Mouse (Mus musculus): ENCODE data around the gene Tectb.

GRCm38 (mm10) chr19:55167741-55168140 is 12.8 kb upstream of the Tectb start:
- TF ChIP-seq POLR2A (IDR thresholded peaks at IDR 0.05; ENCODE audit: extremely low read depth, insufficient read depth, low read length) (no peak), CTCF (IDR thresholded peaks at IDR 0.05; ENCODE audit: low read depth, low read length) (no peak)

All from liver, adult 2 months (tissue).